ENCODE assay signal across 9 mouse cellular contexts in the genomic region with DNA sequence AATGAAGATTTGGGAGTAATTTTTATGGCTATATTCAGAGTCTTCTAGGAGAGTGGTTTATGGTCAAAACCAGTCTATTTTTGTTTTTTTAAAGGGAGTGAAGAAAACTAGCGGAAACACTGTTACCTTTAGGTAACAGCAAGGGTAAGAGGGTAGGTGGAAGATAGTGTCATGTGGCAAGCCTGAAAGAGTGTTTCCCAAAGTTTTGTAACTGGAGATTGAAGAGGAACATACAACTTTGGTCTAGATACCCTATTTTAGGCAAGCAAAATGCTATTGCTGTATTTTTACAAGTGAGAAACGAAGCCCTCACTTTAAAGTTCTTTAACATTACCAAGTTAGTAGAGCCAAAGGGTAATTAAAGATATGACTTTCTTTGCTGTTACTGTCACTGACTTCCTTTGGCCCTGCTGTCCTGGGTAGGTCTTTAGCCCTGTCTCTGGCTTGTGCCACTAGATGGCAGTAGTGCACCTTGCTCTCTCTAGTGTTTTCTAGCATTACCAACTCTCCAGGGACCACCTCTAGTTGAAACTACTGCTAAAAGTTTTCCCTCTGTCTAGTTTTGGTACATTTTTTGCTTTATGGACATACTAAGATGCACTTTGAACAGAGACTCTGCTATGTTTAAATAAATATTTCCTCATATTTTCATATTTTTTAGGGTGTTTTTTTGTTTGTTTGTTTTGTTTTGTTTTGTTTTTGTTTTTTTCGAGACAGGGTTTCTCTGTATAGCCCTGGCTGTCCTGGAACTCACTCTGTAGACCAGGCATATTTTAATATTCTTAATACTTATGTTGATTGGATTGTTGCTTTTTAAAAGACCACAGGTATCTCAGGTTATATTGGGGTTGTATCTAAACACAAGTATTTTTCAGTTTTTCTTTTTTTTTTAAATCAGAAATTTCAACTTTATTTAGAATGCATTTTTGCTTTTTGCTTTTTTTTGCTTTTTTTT.
DNase-seq lines count a peak whose midpoint lies in the region; ATAC-seq lines count a peak whose summit lies in the region.
"Had no signal": no experiment of that assay in that cellular context is flagged by ENCODE, and none has a peak within 500 bp of the region (broad histone marks: within the 10 kb centered on the region; RNA-seq: fewer than 3 reads in every experiment).

No protein-coding gene starts in this region.

- peak; percentile 84 for ATAC-seq in hindbrain, embryonic 13.5 days (ENCODE audit: low FRiP score)

- no peaks in the 10 kb centered on the region for H3K36me3 ChIP-seq in hindbrain, embryonic 13.5 days

- DNase-seq in MEL-GATA-1-ER (ENCODE audit: extremely low read depth, low read depth), result peak; percentile 51
- DNase-seq in cerebellum, adult 11-12 months, result peak; percentile 69
- DNase-seq in forelimb bud, embryonic 11.5 days (ENCODE audit: low read depth, low spot score), result peak; percentile 89
- DNase-seq in layer of hippocampus, postnatal 25 days (ENCODE audit: extremely low spot score in 1 of 2, low spot score in 1 of 2), result peak; percentile 70 to 94
- DNase-seq in lung, postnatal 36 days, result peak; percentile 92
- peak; percentile 79 for DNase-seq in right cerebral cortex, adult 18-20 months
- DNase-seq in urinary bladder, adult 18-20 months (ENCODE audit: low spot score in 2 of 2), result peak; percentile 37 to 49

- H3K27ac ChIP-seq in hindbrain, embryonic 13.5 days, result no peak overlapping the region
- H3K27ac ChIP-seq: macrophage had no signal

- WGBS in hindbrain, embryonic 13.5 days, result 55% methylated on average over 3 of the region's 3 CpGs

- H3K4me1 ChIP-seq in hindbrain, embryonic 13.5 days (replicated peaks), result no peaks in the 10 kb centered on the region

- no peaks in the 10 kb centered on the region for H3K9me3 ChIP-seq in hindbrain, embryonic 13.5 days

- no peak overlapping the region for H3K4me3 ChIP-seq in hindbrain, embryonic 13.5 days

- no peaks in the 10 kb centered on the region for H3K27me3 ChIP-seq in hindbrain, embryonic 13.5 days

- no peak overlapping the region for H3K4me2 ChIP-seq in hindbrain, embryonic 13.5 days

- H3K9ac ChIP-seq in hindbrain, embryonic 13.5 days, result no peak overlapping the region
